Mouse (Mus musculus) thymus, postnatal 25 days (tissue): ENCODE data around the gene Jdp2.

Experiments used
- DNase-seq: peaks from one replicate; pipeline ENCODE4 v3.0.0; 2022

Gene Jdp2

GRCm38 (mm10) chr12:85598611-85599477 is at the start of gene Jdp2:
Gene Jdp2 (plus strand): TSS chr12:85599027.
- DNase-seq: peak; percentile 45

DNA sequence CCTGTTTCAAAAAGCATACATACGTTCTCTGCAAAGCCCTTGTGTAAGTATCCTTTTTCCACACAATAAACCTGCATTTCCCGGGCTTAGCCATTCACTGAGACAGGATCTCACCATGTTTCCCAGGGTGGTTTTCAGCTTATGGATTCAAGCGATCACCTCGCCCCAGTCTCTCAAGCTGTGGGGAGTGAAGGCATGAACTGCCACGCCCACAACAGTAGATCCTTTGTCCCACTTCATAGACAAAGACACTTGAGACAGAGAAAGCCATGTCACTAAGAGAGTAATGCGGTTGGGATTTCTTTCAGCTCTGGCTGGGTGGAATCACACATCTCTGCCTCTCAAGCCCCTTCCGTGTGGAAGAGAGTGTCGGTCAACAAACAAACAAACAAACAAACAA is 49.2 kb upstream of the Jdp2 start:
- no peak for DNase-seq

GRCm38 (mm10) chr12:85550435-85550834 is 48.4 kb upstream of the Jdp2 start:
- no peak for DNase-seq

- DNase-seq: no peak
Measured at GRCm38 (mm10) chr12:85559299-85559698, 39.5 kb upstream of the Jdp2 start.

GRCm38 (mm10) chr12:85565441-85565840 is 33.4 kb upstream of the Jdp2 start:
- no peak for DNase-seq

DNA sequence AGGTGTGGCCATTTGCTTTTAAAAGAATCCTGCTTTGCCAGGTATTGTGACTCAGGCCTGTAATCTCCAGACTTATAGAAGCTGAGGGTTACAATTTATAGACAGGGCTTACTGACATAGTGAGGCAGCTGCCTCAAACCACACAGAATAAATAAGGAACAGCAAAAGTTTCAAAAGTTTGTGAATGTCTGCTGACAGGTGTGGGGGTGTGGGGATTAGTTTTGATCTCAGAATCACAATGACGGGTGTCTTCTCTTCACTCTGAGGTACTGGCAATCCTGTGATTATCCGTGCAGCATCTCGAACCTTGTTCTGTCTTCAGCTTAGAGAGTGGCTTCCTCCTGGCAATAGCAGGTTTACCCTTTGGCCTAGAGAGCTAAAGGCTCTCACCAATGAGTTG is 30.5 kb upstream of the Jdp2 start:
- no peak for DNase-seq

- no peak for DNase-seq
Measured at GRCm38 (mm10) chr12:85569393-85570157, 29.3 kb upstream of the Jdp2 start.

GRCm38 (mm10) chr12:85570158-85570540 is 28.7 kb upstream of the Jdp2 start:
- DNase-seq: no peak

DNA sequence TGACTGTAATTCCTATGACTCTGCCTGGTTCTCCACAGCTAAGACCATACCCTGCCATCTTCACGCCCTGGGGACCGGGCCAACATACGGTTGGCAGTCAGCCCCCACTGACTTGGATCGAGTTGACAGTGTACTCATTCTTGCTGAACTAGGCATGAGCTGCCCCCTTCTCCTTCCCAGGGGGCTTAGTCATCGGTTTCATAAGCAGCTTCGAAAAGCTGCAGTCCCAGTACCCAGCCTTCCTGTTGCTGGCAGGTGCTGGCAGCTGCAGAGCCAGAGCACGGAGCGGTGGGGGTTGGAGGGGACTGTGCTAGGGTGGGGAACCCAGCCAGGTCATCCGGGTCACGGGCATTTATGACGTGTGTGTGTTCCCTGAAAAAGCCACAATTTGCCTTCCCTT is 27.5 kb upstream of the Jdp2 start:
- peak; percentile 73 for DNase-seq

DNA sequence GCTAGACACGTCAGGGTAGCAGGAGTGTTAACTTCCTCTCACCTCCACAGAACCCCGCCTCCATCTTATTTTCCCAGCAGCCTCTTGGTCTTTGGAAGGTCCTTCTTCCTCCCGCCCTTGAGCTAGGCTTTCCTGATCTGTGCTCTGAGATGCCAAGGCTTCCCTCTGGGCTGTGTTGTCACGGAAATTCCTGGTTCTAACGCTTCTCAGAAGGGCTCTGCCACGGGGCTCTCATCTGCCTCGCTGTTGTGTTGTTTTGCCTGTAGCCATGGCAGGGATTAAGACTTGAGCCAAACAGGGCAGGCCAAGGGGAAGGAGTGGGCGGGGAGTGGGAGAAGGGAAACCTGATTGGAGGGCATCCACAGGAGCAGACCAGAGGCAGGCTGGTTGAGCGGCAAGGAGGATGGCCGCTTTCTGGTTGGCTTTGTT is 26.8 kb upstream of the Jdp2 start:
- DNase-seq: no peak

DNA sequence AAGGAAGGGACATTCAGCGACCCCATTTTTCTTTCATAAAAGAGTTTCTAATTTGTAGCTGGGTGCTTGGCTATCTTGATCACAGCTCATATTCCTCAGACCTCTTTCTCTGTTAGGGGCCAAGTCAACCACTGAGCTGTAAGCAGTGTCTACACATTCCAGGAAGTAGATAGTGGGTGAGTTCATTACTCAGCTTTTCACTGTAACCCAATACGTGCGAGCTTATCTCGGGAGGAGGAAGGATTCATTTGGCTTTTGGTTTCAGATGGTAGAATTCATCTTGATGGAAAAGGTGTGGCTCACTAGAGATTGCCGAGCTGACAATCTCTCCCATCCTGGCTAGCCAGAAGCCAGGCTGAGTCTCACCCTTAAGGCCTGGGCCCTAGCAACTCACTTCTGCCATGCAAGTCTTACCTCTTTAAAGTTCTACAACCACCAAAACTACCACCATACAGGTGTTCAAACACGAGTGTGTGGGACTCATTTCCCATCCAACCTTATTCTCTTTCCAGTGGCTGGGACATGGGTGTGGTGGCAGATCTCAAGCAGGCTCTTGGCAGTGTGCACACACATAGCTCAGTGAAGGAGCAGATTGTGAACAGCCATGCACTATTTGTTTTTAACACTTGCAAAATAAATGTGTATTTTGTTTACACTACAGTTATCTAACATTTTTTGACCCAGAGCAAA is 23.9 kb upstream of the Jdp2 start:
- DNase-seq: peak; percentile 6

- no peak for DNase-seq
Measured at GRCm38 (mm10) chr12:85575496-85575840, 23.4 kb upstream of the Jdp2 start.

DNA sequence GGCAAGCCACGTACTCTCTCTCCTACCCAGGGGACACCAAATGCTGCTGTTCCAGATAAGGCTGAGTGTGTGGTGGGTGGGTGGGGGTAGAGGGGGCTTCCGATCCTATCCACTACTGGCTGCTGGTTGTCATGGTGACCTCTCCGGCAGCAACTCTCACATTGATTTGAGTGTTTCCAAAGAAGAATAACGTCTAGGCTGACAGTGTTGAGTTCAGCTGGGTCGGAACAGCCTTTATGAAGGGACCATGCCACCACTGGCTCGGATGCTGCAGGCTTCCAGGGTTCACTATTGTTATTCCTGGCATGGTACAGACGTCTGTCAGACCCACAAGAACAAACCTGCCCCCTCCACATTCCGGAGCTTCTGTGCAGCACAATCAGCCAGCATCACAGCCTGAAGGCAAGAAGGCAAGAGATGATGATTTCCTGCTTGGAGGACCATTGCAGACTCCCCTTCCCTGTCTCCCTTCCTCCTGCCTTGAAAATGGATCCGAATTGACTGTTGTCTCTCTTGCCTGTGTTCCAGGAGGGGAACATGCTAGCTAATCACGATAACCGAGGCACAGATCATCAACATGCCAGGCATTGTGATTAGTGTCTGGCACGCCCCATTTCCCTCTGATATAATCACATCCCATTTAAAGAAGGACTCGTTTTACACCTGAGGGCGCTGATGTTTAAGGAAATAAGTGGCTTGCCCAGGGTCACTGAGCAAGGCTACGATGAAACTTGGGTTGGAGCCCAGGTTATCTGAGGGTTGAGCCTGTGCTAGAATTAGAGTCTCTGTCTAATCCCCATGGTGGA is 17.4 kb upstream of the Jdp2 start:
- no peak for DNase-seq

- no peak for DNase-seq
Measured at GRCm38 (mm10) chr12:85582067-85582316, 16.8 kb upstream of the Jdp2 start.

GRCm38 (mm10) chr12:85585761-85586258 is 13.0 kb upstream of the Jdp2 start:
- no peak for DNase-seq

DNA sequence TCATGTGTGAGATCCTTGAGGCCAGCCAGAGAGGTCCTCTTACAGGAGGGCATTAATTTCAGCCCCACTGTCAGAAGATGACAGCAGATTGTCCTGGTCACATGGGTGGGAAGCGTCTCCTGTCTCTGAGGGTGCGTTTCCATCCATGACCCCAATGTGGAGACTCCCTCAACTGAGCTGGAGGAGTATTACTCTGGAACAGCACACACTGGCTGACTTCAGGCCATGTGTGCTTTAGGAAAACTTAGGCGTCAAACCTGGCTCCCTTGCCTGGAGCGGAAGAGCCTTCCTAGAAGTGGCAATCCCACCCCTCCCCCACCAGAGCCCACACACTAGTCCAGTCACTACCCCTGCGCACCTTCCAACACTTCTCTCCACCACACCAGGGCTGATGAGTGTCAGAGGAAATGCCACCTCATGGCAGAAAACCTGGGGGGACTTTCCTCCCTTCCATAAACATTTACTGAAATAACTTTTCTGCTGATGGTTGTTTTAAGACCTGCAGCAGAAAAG is 8.9 kb upstream of the Jdp2 start:
- no peak for DNase-seq

DNA sequence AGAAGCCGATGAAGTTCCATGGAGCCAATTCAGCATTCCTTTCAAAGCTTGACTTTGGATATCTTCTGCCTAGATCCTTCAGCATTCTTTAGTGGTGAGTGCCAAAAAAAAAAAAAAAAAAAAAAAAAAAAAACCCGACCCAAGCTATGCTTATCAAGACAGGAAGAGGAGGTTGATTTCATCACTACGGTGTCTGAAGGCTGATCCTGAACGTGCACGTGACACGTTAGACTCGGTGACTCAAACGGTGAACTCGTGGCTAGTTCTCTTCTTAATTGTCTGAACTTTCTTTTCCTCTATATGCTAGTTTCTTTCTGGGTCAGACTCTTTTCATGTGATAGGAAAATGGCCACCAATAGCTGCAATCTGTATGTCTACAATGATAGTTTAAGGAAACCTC is 5.9 kb upstream of the Jdp2 start:
- no peak for DNase-seq

- no peak for DNase-seq
Measured at GRCm38 (mm10) chr12:85594390-85594789, 4.4 kb upstream of the Jdp2 start.

DNA sequence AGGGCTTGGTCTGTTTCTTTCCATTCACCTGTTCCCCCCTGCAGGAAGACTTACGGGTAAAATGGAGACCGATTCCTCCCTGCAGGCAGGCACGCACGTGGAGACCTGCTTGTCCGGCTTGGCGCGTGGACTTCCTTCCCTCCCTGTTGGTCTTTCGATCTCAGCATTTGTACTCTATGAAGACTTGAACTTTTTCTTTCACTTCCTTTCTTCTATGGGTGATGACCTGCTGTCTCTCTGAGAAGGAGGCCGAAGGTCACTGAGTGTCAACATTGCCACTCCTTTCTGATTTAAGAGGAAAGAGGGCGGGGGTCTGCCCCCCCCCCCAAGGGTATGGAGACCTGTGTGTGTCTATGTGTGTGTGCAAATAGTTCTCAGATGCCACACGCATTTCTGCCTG is 774 bp upstream of the Jdp2 start:
- no peak for DNase-seq

DNA sequence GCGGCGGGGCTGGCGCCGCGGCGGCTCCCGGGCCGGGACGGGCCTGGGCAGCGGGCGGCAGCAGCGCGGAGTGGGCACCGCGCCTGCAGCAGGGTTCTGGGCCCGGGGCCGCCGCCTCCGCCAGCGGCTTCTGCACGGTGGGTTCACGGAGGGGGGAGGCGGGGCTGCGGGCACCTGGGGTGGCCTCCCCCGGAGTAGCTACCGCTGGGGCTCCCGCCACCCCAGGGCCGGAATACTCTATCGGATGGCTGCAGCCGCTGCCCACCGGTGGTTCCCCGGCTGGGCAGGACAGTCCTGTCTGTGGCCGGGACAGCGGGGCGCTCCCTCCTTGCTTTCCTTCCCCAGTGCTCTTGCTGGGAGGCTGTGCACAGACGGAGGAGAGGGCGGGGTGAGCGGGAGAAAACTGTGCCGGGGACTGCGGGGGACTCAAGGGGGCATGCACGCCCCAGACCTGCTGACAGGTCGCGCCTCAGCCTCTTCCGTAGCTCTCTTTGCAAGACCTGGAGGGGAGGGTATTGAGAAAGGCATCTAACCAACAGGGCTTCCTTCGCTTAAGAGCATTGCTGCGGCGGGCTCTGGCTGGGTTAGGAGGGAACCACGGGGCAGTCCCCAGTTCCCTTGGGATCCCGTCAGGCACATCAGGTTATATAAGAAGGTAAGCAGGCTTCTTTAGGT is 788 bp downstream of the Jdp2 start:
- peak; percentile 70 for DNase-seq

DNA sequence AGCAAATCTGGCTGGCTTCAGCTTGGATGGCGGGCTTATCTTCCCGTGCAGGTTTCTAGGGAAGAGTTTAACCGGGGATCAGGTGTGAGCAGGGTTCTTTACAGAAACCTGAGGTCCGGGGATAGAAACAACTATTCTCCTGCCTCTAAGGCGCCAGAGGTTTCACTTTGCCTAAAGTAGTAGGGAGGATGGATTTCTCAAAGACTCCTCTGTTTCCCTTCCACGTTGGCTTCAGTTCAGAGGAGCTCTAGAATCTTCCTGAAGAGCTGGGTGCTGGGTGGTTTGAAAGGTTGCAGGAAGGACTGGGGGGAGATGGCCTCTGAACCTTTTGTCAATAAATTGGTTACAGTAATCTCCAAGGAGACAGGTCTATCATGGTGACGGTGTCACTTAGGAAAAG is 1.8 kb downstream of the Jdp2 start:
- DNase-seq: no peak

DNA sequence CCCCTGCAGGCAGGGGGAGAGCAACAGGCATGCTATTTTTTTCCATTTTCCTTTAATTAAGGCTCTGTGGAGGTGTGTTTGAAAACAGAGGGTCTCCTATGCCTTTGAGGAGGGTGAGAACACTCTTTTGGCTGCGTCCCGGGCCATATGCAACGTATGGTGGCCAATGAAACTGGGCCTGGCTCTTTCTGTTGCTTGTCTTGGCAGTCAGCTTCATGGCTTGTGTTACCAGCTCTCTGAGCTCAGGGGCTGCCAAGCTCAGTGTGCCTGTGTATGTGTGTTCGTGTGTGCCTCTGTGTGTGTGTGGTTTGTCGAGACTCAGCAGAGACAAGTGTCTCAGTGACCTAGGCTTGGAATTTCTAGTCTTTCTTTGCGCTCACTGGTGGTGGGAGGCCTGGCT is 2.7 kb downstream of the Jdp2 start:
- no peak for DNase-seq
